Mouse (Mus musculus): Measurements from ENCODE around the gene Epha3. TPM values are rescaled to one million over a fixed set of nuclear protein-coding genes. Genes with fewer than 3 reads are reported as not detected.
A peak's percentile ranks its signal among the peaks of the same experiment; 100 is the strongest.

Gene Epha3
- polyA plus RNA-seq, 1 experiment from 2014 or later = 26.2 TPM

- H3K27ac ChIP-seq = no peak overlapping the region
- H3K9ac ChIP-seq (replicated peaks) = no peak overlapping the region
These were observed 210.5 kb downstream of the Epha3 start for GRCm38 (mm10) chr16:63653393-63653918.

GRCm38 (mm10) chr16:63650760-63651159 is 213.2 kb downstream of the Epha3 start:
- WGBS = 82% methylated on average over 3 of the region's 3 CpGs
- no peak overlapping the region for H3K4me3 ChIP-seq (replicated peaks)
- no peak overlapping the region for H3K9ac ChIP-seq (replicated peaks)
- no peaks in the 10 kb centered on the region for H3K9me3 ChIP-seq
- H3K27me3 ChIP-seq = no peaks in the 10 kb centered on the region
- ATAC-seq (ENCODE audit: insufficient number of reproducible peaks, insufficient read depth, low FRiP score, low TSS enrichment, low read depth) = no peak
- no peaks in the 10 kb centered on the region for H3K4me1 ChIP-seq (replicated peaks)
- H3K4me2 ChIP-seq = no peak overlapping the region
- H3K27ac ChIP-seq = no peak overlapping the region
- H3K36me3 ChIP-seq = no peaks in the 10 kb centered on the region

More at GRCm38 (mm10) chr16:63653393-63653918, 210.5 kb downstream of the Epha3 start:
- H3K9me3 ChIP-seq = no peaks in the 10 kb centered on the region
- no peak for ATAC-seq (ENCODE audit: insufficient number of reproducible peaks, insufficient read depth, low FRiP score, low TSS enrichment, low read depth)
- no peak overlapping the region for H3K4me3 ChIP-seq (replicated peaks)
- 71% methylated on average over 5 of the region's 5 CpGs for WGBS
- H3K27me3 ChIP-seq = peaks cover 3% of the 10 kb centered on the region; the same call in 1 of the 2 replicates
- H3K36me3 ChIP-seq = no peaks in the 10 kb centered on the region
- peaks cover 7% of the 10 kb centered on the region; the same call in 1 of the 2 replicates for H3K4me1 ChIP-seq (replicated peaks)
- no peak overlapping the region for H3K4me2 ChIP-seq

- ATAC-seq (ENCODE audit: insufficient number of reproducible peaks, insufficient read depth, low FRiP score, low TSS enrichment, low read depth) = no peak
- H3K9ac ChIP-seq (replicated peaks) = no peak overlapping the region
- H3K27ac ChIP-seq = no peak overlapping the region
- H3K27me3 ChIP-seq = no peaks in the 10 kb centered on the region
- H3K4me1 ChIP-seq (replicated peaks) = peaks cover 7% of the 10 kb centered on the region
- H3K36me3 ChIP-seq = no peaks in the 10 kb centered on the region
- no peak overlapping the region for H3K4me3 ChIP-seq (replicated peaks)
- no peaks in the 10 kb centered on the region for H3K9me3 ChIP-seq
- no peak overlapping the region for H3K4me2 ChIP-seq
These were observed 217.4 kb downstream of the Epha3 start for GRCm38 (mm10) chr16:63646577-63646976.

GRCm38 (mm10) chr16:63642641-63643040 is 221.3 kb downstream of the Epha3 start:
- H3K4me2 ChIP-seq = no peak overlapping the region
- H3K9ac ChIP-seq (replicated peaks) = no peak overlapping the region
- no peaks in the 10 kb centered on the region for H3K27me3 ChIP-seq
- no peak for ATAC-seq (ENCODE audit: insufficient number of reproducible peaks, insufficient read depth, low FRiP score, low TSS enrichment, low read depth)
- no peak overlapping the region for H3K27ac ChIP-seq
- WGBS = 38% methylated on average over 2 of the region's 2 CpGs
- no peaks in the 10 kb centered on the region for H3K36me3 ChIP-seq
- peaks cover 11% of the 10 kb centered on the region for H3K4me1 ChIP-seq (replicated peaks)
- H3K9me3 ChIP-seq = no peaks in the 10 kb centered on the region
- no peak overlapping the region for H3K4me3 ChIP-seq (replicated peaks)

- Histone ChIP-seq H3K4me3 (replicated peaks) (no peak overlapping the region), H3K27me3 (no peaks in the 10 kb centered on the region), H3K36me3 (no peaks in the 10 kb centered on the region), H3K9me3 (no peaks in the 10 kb centered on the region), H3K4me1 (replicated peaks) (peaks cover 11% of the 10 kb centered on the region), H3K9ac (replicated peaks) (no peak overlapping the region), H3K27ac (0 out of 2 replicates have a peak overlapping the region, but pooled peaks have one; percentile 18), H3K4me2 (no peak overlapping the region)
- no peak for ATAC-seq (ENCODE audit: insufficient number of reproducible peaks, insufficient read depth, low FRiP score, low TSS enrichment, low read depth)
- 30% methylated on average over 3 of the region's 3 CpGs for WGBS
These were observed 222.4 kb downstream of the Epha3 start for GRCm38 (mm10) chr16:63641603-63642002.

GRCm38 (mm10) chr16:63638701-63639100 is 225.3 kb downstream of the Epha3 start:
- no peak for ATAC-seq (ENCODE audit: insufficient number of reproducible peaks, insufficient read depth, low FRiP score, low TSS enrichment, low read depth)
- Histone ChIP-seq H3K9ac (replicated peaks) (no peak overlapping the region), H3K9me3 (no peaks in the 10 kb centered on the region), H3K4me2 (no peak overlapping the region), H3K4me3 (replicated peaks) (no peak overlapping the region), H3K27ac (no peak overlapping the region), H3K27me3 (no peaks in the 10 kb centered on the region), H3K4me1 (replicated peaks) (peaks cover 11% of the 10 kb centered on the region), H3K36me3 (no peaks in the 10 kb centered on the region)
- 18% methylated on average over 6 of the region's 6 CpGs for WGBS

GRCm38 (mm10) chr16:63633748-63634166 is 230.2 kb downstream of the Epha3 start:
- Histone ChIP-seq H3K9ac (replicated peaks) (no peak overlapping the region), H3K4me3 (replicated peaks) (no peak overlapping the region), H3K4me2 (no peak overlapping the region), H3K27ac (no peak overlapping the region), H3K4me1 (replicated peaks) (no peaks in the 10 kb centered on the region), H3K36me3 (no peaks in the 10 kb centered on the region), H3K9me3 (no peaks in the 10 kb centered on the region), H3K27me3 (no peaks in the 10 kb centered on the region)
- ATAC-seq (ENCODE audit: insufficient number of reproducible peaks, insufficient read depth, low FRiP score, low TSS enrichment, low read depth) = no peak
- WGBS = 94% methylated on average over 5 of the region's 5 CpGs

GRCm38 (mm10) chr16:63625229-63625628 is 238.7 kb downstream of the Epha3 start:
- H3K27me3 ChIP-seq = no peaks in the 10 kb centered on the region
- no peak for ATAC-seq (ENCODE audit: insufficient number of reproducible peaks, insufficient read depth, low FRiP score, low TSS enrichment, low read depth)
- H3K4me2 ChIP-seq = no peak overlapping the region
- no peak overlapping the region for H3K4me3 ChIP-seq (replicated peaks)
- no peak overlapping the region for H3K9ac ChIP-seq (replicated peaks)
- H3K27ac ChIP-seq = no peak overlapping the region
- H3K4me1 ChIP-seq (replicated peaks) = no peaks in the 10 kb centered on the region
- H3K9me3 ChIP-seq = no peaks in the 10 kb centered on the region
- no peaks in the 10 kb centered on the region for H3K36me3 ChIP-seq

- Histone ChIP-seq H3K36me3 (no peaks in the 10 kb centered on the region), H3K9me3 (no peaks in the 10 kb centered on the region), H3K27ac (no peak overlapping the region), H3K4me2 (no peak overlapping the region), H3K27me3 (peaks cover under 1% of the 10 kb centered on the region; the same call in 1 of the 2 replicates), H3K4me1 (replicated peaks) (no peaks in the 10 kb centered on the region), H3K9ac (replicated peaks) (no peak overlapping the region), H3K4me3 (replicated peaks) (no peak overlapping the region)
- no peak for ATAC-seq (ENCODE audit: insufficient number of reproducible peaks, insufficient read depth, low FRiP score, low TSS enrichment, low read depth)
- 67% methylated on average over 6 of the region's 6 CpGs for WGBS
These were observed 242.1 kb downstream of the Epha3 start for GRCm38 (mm10) chr16:63621845-63622244.

GRCm38 (mm10) chr16:63615396-63615795 is 248.6 kb downstream of the Epha3 start:
- no peaks in the 10 kb centered on the region for H3K36me3 ChIP-seq
- H3K27me3 ChIP-seq = peaks cover 3% of the 10 kb centered on the region; the same call in 1 of the 2 replicates
- 13% methylated on average over 3 of the region's 3 CpGs for WGBS
- no peak overlapping the region for H3K4me2 ChIP-seq
- H3K27ac ChIP-seq = no peak overlapping the region
- H3K9me3 ChIP-seq = no peaks in the 10 kb centered on the region
- H3K9ac ChIP-seq (replicated peaks) = no peak overlapping the region
- no peak overlapping the region for H3K4me3 ChIP-seq (replicated peaks)
- no peak for ATAC-seq (ENCODE audit: insufficient number of reproducible peaks, insufficient read depth, low FRiP score, low TSS enrichment, low read depth)
- peaks cover 4% of the 10 kb centered on the region; the same call in 1 of the 2 replicates for H3K4me1 ChIP-seq (replicated peaks)

GRCm38 (mm10) chr16:63613006-63613405 is 251.0 kb downstream of the Epha3 start:
- Histone ChIP-seq H3K27ac (no peak overlapping the region), H3K27me3 (peaks cover 6% of the 10 kb centered on the region; the same call in 1 of the 2 replicates), H3K4me2 (no peak overlapping the region), H3K9ac (replicated peaks) (no peak overlapping the region), H3K9me3 (no peaks in the 10 kb centered on the region), H3K36me3 (no peaks in the 10 kb centered on the region), H3K4me1 (replicated peaks) (peaks cover 4% of the 10 kb centered on the region; the same call in 1 of the 2 replicates), H3K4me3 (replicated peaks) (no peak overlapping the region)
- no peak for ATAC-seq (ENCODE audit: insufficient number of reproducible peaks, insufficient read depth, low FRiP score, low TSS enrichment, low read depth)
- 47% methylated on average over 4 of the region's 4 CpGs for WGBS

- Histone ChIP-seq H3K9ac (replicated peaks) (no peak overlapping the region), H3K27ac (no peak overlapping the region), H3K4me1 (replicated peaks) (peaks cover 8% of the 10 kb centered on the region; the same call in 1 of the 2 replicates), H3K4me3 (replicated peaks) (no peak overlapping the region), H3K9me3 (no peaks in the 10 kb centered on the region), H3K36me3 (no peaks in the 10 kb centered on the region), H3K27me3 (peaks cover 3% of the 10 kb centered on the region; the same call in 1 of the 2 replicates), H3K4me2 (no peak overlapping the region)
- peak; percentile 83 for ATAC-seq (ENCODE audit: insufficient number of reproducible peaks, insufficient read depth, low FRiP score, low TSS enrichment, low read depth)
- WGBS = 14% methylated on average over 3 of the region's 3 CpGs
These were observed 263.7 kb downstream of the Epha3 start for GRCm38 (mm10) chr16:63600229-63600628.

Data from limb, embryonic 12.5 days (tissue).